Mouse (Mus musculus) heart, embryonic 12.5 days (tissue): ENCODE data around the gene Tec. TPM values are rescaled to one million over a fixed set of nuclear protein-coding genes. Genes with fewer than 3 reads are reported as not detected.

ENCODE experiments used
- ATAC-seq: fragments of 200-750 bp; cut with Nextera tagmentation; 2 replicates; pipeline ENCODE4 v1.8.0; 2017; ENCODE audit warnings: moderate TSS enrichment, moderate library complexity; ENCODE audit not compliant: insufficient number of reproducible peaks, low FRiP score
- H3K27ac ChIP-seq: fragments of 300-500 bp; sonication (generic); 2 replicates; pipeline ENCODE4 v1.5.1; 2016; ENCODE audit warnings: mild to moderate bottlenecking, moderate library complexity; ENCODE audit not compliant: poor library complexity, severe bottlenecking
- H3K27me3 ChIP-seq: fragments of 300-500 bp; sonication (generic); replicated peaks from 2 replicates; pipeline ENCODE4 v1.6.1; 2016; ENCODE audit warnings: mild to moderate bottlenecking, moderate library complexity
- H3K36me3 ChIP-seq: fragments of 300-500 bp; sonication (generic); 2 replicates; pipeline ENCODE4 v1.6.1; 2016; ENCODE audit warnings: mild to moderate bottlenecking, moderate library complexity
- H3K4me1 ChIP-seq: fragments of 300-500 bp; sonication (generic); replicated peaks from 2 replicates; pipeline ENCODE4 v1.6.1; 2016; ENCODE audit warnings: mild to moderate bottlenecking
- H3K4me2 ChIP-seq: fragments of 300-500 bp; sonication (generic); 2 replicates; pipeline ENCODE4 v1.6.1; 2016; ENCODE audit warnings: mild to moderate bottlenecking, moderate library complexity
- H3K4me3 ChIP-seq: fragments of 300-500 bp; sonication (generic); 2 replicates; pipeline ENCODE4 v1.5.1; 2016; ENCODE audit warnings: mild to moderate bottlenecking
- H3K9ac ChIP-seq: fragments of 300-500 bp; sonication (generic); 2 replicates; pipeline ENCODE4 v1.6.1; 2016; ENCODE audit warnings: mild to moderate bottlenecking, moderate library complexity
- H3K9me3 ChIP-seq: fragments of 300-500 bp; sonication (generic); replicated peaks from 2 replicates; pipeline ENCODE4 v1.6.1; 2016; ENCODE audit warnings: mild to moderate bottlenecking, moderate library complexity
- WGBS: fragments of 180-500 bp; shearing (Covaris S2); methylation state at CpG from one replicate; pipeline ENCODE4 v1.1.7; 2016; 5-methylcytosine and 5-hydroxymethylcytosine counted together
- polyA plus RNA-seq: library from polyadenylated mRNA; unstranded; fragments of >200 nt; fragmentation: Nextera tagmentation; extraction: Ambion mirVana; gene quantifications from 2 replicates; pipeline ENCODE4 v1.2.1, GENCODE M21; 2016

Tec gene
- polyA plus RNA-seq, 1 experiment from 2014 or later, result 17.1 TPM

DNA sequence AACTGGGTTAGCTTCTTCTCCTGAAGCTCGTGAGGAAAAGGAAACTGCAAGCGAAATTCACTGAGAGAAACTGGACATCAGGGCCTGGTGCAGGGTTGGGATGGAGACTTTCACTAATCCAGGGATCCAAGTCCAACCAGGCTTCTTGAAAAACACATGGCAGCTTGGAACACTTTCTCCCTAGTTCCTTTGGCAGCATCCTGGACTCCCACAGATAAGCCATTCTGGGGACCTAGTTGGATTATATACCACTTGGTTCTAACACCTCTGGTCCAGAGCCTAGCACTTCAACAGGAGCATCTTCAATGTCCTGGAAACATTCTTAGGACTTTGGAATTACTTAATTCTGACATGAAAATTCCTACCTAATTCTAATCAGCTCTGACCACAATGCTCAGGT lies 113.2 kb downstream of the Tec start:
- Histone ChIP-seq H3K4me1 (no peaks in the 10 kb centered on the region), H3K36me3 (peaks cover 28% of the 10 kb centered on the region), H3K27me3 (no peaks in the 10 kb centered on the region), H3K9ac (no peak overlapping the region), H3K4me2 (no peak overlapping the region), H3K27ac (no peak overlapping the region), H3K4me3 (no peak overlapping the region), H3K9me3 (no peaks in the 10 kb centered on the region)
- ATAC-seq, result no peak
- WGBS, result 79% methylated on average over 2 of the region's 2 CpGs

DNA sequence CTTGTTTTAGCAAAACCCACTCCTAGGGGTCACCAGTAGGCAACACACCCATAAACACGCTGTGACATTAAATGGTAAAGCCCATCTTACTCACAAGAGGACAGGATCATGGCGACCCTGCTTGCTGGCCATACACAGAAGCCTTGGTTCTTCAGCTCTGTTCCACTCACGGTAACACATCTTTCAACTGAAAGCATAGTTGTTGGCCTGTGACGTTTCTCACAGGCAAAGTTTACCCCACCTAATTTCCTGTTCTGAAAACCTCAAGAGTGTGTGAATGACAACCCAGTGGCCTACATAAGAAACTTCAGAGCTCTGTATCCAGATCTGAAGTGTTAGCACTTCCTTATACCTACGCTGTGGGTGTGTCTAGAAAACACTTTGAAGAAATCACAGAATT lies 115.7 kb downstream of the Tec start, which contains the start of gene Txk:
Txk (minus strand) TSS at position 193 of the 400 bp plus-strand sequence.
- Histone ChIP-seq H3K4me2 (no peak within 1 kb of the TSS), H3K9me3 (no peaks in the 10 kb centered on the region), H3K9ac (no peak within 1 kb of the TSS), H3K4me1 (peaks cover 8% of the 10 kb centered on the region; the same call in 1 of the 2 replicates), H3K36me3 (peaks cover 26% of the 10 kb centered on the region), H3K4me3 (no peak within 1 kb of the TSS), H3K27ac (no peak within 1 kb of the TSS), H3K27me3 (no peaks in the 10 kb centered on the region)
- no peak for ATAC-seq
- 80% methylated on average over 5 of the region's 5 CpGs for WGBS

DNA sequence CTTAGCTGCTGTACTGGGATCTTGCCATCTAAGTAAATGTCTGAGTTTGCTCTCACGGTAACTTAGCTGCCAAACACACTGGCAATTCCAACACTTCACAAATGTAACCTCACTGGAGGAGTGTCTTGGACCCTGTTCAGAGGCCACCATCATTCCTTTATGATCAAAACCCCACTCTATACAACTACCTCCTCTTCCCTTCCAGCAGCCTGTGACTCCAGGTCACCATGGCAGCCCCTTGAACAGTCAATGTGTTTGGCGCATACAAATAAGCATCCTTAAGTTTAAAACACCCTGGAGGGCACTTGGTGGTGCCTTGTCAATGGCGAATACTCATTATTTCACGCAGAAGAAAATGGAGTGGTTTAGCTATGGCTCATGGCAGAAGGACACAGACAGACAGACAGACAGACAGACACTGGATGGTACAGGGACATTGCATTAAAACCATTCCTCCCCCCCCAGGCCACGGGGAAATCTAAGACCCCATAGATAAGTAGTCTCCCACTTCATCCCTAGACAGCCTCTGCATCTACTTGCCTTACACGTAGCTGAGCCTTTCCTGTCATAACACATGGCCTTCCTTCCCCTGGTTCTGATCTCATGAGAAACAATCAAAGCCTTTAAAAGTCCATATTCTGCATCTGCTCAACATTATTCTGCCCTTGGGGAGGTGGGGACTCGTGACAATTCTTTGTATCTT lies 117.1 kb downstream of the Tec start:
- H3K9me3 ChIP-seq, result no peaks in the 10 kb centered on the region
- H3K4me1 ChIP-seq, result peaks cover 12% of the 10 kb centered on the region; the same call in 1 of the 2 replicates
- peaks cover 13% of the 10 kb centered on the region for H3K36me3 ChIP-seq
- H3K4me3 ChIP-seq, result no peak overlapping the region
- 82% methylated on average over 7 of the region's 7 CpGs for WGBS
- no peak overlapping the region for H3K4me2 ChIP-seq
- H3K9ac ChIP-seq, result no peak overlapping the region
- ATAC-seq, result no peak
- H3K27me3 ChIP-seq, result no peaks in the 10 kb centered on the region
- no peak overlapping the region for H3K27ac ChIP-seq

DNA sequence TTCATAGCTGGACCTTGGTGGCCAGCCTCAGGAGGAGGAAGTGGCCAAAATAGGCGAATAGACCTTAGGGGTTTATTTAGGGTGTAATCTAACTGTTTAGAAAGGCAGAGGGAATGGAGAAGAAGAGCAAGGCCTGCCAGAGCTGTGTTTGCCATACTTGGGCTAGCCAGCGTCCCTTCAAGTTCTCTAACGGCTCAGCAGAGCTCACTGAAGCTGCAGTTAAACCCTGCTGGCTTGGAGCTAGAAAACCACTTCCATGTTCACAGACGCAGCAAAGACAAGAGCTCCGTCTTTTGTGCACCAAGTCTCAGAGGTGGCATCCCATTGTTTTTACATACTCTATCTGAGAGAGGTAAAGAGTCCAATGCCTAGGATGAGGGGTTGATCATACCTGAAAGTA lies 118.1 kb downstream of the Tec start:
- no peak overlapping the region for H3K9ac ChIP-seq
- H3K27me3 ChIP-seq, result no peaks in the 10 kb centered on the region
- H3K4me1 ChIP-seq, result peaks cover 12% of the 10 kb centered on the region; the same call in 1 of the 2 replicates
- 79% methylated on average over 5 of the region's 5 CpGs for WGBS
- no peak overlapping the region for H3K4me3 ChIP-seq
- no peak overlapping the region for H3K27ac ChIP-seq
- peaks cover 5% of the 10 kb centered on the region; the same call in 1 of the 2 replicates for H3K36me3 ChIP-seq
- H3K9me3 ChIP-seq, result no peaks in the 10 kb centered on the region
- H3K4me2 ChIP-seq, result no peak overlapping the region
- ATAC-seq, result no peak

DNA sequence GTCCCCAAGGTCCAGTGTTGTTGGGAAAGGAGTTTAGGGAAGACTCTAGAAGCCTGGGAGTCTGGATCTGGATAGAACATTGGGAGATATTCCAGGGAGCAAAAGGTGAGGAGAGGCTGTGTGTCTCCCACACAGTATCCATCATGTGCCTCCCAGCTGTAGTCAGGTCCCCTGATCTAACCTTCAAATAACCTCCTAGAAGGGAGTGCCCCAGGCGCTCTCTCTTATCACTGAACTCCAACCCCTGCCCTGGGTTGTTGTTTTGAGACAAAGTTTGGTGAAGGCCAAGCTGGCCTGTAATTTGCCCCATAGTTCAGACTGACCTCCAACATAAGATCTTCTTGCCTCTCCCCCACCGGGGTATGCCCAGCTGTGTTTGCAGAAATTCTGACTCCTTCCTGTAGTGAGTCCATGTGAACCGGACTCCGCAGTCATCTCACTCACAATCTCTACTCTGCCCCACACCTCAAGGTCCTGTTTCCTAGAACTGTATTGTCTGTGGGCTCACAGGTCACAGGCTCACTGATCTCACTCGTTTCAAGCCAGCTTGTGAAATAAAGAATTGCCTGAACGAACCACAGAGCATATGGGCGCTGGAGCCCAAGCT lies 119.5 kb downstream of the Tec start:
- Histone ChIP-seq H3K4me3 (no peak overlapping the region), H3K27me3 (no peaks in the 10 kb centered on the region), H3K4me2 (no peak overlapping the region), H3K4me1 (peaks cover 12% of the 10 kb centered on the region; the same call in 1 of the 2 replicates), H3K27ac (no peak overlapping the region), H3K36me3 (no peaks in the 10 kb centered on the region), H3K9ac (no peak overlapping the region), H3K9me3 (no peaks in the 10 kb centered on the region)
- WGBS, result 67% methylated on average over 7 of the region's 7 CpGs
- peak; percentile 48; the same call in 1 of the 2 replicates for ATAC-seq

DNA sequence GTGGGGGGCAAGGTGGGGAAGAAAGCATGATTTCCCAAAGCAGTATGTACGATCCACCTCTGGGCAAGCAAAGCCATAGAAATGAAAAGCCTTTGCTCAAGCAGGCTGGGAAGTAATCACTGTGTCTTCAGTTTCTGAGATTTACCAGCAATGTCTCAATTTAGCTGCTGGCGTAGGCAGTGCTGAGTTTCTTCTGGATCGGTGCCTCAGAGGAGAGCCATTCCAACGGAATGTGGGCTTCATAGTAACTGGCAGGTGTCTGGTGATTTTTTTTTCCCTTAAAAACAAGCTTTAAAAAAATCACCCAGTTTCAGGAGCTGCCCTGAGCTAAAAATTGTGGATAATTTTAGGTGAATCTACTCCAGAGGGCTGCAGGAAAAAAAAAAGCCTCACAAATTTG lies 120.9 kb downstream of the Tec start:
- H3K4me2 ChIP-seq, result no peak overlapping the region
- no peaks in the 10 kb centered on the region for H3K27me3 ChIP-seq
- peaks cover 12% of the 10 kb centered on the region; the same call in 1 of the 2 replicates for H3K4me1 ChIP-seq
- no peak overlapping the region for H3K9ac ChIP-seq
- no peak overlapping the region for H3K4me3 ChIP-seq
- no peaks in the 10 kb centered on the region for H3K36me3 ChIP-seq
- 56% methylated on average over 4 of the region's 4 CpGs for WGBS
- no peak overlapping the region for H3K27ac ChIP-seq
- no peak for ATAC-seq
- no peaks in the 10 kb centered on the region for H3K9me3 ChIP-seq

DNA sequence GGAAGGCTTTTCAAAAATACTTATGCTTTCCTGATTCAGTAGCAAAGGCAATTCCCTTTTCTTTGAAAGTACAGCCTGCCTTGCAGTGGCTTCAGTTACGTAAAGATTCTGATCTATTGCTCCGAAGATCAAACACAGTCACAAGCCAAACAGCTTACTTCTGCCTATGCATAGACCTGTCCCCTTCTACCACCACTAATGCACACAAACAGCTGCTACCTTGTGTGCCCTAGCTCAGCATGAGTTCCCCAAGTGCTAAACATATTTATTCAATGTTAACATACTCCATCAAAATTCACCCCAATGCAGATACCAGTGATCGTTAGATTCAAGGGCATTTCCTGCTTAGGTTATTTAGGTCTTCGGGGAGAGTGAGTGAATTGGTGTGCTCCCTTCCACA lies 121.8 kb downstream of the Tec start:
- 74% methylated on average over 4 of the region's 4 CpGs for WGBS
- Histone ChIP-seq H3K36me3 (no peaks in the 10 kb centered on the region), H3K4me1 (peaks cover 12% of the 10 kb centered on the region; the same call in 1 of the 2 replicates), H3K27ac (no peak overlapping the region), H3K4me2 (no peak overlapping the region), H3K27me3 (no peaks in the 10 kb centered on the region), H3K4me3 (no peak overlapping the region), H3K9me3 (no peaks in the 10 kb centered on the region), H3K9ac (no peak overlapping the region)
- ATAC-seq, result no peak

DNA sequence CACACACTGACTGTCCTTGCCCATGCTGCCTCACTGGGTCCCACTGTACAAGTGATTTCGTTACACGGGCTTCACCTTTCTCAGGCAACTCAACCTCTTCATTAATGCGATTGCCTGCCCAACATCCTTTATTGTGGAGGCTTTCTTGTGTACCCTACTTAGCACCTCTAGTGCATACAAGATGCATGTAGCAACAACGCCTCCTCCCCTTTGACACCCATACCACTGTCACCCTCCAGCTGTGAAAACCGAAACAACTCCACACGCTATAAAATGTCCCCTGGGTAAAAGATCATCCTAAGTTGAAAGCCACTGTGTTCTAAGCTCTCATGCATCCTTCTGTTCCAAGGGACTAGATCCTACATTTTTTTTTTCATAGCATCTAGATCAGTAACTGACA lies 125.2 kb downstream of the Tec start:
- no peaks in the 10 kb centered on the region for H3K9me3 ChIP-seq
- ATAC-seq, result no peak

DNA sequence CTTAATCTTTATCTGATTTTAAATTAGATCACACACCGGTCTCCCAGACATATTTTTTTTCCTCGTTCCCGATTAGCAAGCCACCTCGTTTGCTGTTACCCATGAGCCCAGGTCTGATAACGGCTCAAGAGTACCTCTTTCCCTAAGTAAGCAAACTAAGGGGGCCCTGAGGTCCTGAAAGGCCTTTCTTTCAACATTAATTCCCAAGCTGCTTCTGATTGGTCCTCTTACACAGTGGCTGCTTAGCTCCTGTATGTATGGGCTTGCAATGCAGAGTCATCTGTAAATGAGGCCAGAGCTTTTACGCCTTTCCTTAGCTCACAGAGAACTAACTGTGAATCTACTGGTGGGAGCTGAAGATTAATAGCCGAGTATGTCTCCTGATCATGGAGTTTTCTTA lies 131.4 kb downstream of the Tec start:
- Histone ChIP-seq H3K4me3 (no peak overlapping the region), H3K9ac (no peak overlapping the region), H3K27me3 (no peaks in the 10 kb centered on the region), H3K9me3 (no peaks in the 10 kb centered on the region), H3K27ac (no peak overlapping the region), H3K4me1 (peaks cover 16% of the 10 kb centered on the region), H3K4me2 (no peak overlapping the region), H3K36me3 (no peaks in the 10 kb centered on the region)
- 31% methylated on average over 7 of the region's 7 CpGs for WGBS
- ATAC-seq, result no peak

More for the DNA sequence above, 125.2 kb downstream of the Tec start:
- WGBS, result 87% methylated on average over 6 of the region's 6 CpGs
- Histone ChIP-seq H3K4me3 (no peak overlapping the region), H3K27me3 (no peaks in the 10 kb centered on the region), H3K36me3 (no peaks in the 10 kb centered on the region), H3K4me1 (0 out of 2 replicates have a peak, but pooled peaks cover 4% of the 10 kb centered on the region), H3K9ac (no peak overlapping the region), H3K4me2 (no peak overlapping the region), H3K27ac (no peak overlapping the region)

DNA sequence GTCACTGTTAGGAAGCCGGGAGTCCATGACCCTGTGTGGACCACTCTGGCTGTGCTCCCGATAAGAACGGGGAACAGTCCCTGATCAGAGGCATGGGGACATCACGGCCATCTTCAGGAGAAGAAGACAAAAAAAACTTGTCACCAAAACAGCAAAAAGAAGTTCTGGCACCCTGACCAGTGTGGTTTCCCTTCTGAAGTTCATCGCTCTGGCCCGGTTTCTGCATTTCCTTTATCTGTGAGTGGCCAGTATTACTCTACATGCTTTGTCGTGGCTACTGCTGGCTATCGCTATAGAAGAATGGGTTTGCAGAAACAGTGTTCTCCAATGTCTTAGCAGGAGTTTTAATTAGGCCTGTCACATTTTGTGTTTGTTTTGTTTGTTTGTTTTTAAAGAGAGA lies 131.8 kb downstream of the Tec start:
- H3K4me1 ChIP-seq, result peaks cover 16% of the 10 kb centered on the region
- 27% methylated on average over 8 of the region's 8 CpGs for WGBS
- H3K9ac ChIP-seq, result no peak overlapping the region
- H3K4me3 ChIP-seq, result no peak overlapping the region
- H3K27ac ChIP-seq, result no peak overlapping the region
- no peak for ATAC-seq
- no peaks in the 10 kb centered on the region for H3K27me3 ChIP-seq
- peak overlapping the region; percentile 37 for H3K4me2 ChIP-seq
- no peaks in the 10 kb centered on the region for H3K9me3 ChIP-seq
- no peaks in the 10 kb centered on the region for H3K36me3 ChIP-seq

DNA sequence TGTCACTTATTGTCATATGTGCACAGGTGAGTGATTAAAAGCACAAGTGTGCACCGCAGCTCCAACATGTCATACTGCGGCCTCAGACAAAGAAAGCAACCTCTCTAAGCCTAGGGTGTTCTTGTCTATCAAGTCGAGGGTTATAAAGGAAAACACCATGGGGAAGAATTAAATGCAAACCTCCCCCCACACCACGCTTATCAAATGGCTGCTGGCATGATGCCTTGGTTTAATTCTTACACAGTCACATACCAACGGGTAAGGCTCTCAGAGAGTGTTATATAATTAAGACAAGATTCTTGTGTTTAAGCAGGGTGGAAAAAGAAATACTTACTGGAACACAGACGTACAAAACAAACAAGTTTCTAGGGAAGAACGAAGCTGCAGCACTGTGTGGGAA lies 132.5 kb downstream of the Tec start:
- Histone ChIP-seq H3K4me3 (no peak overlapping the region), H3K4me1 (peaks cover 16% of the 10 kb centered on the region), H3K27me3 (no peaks in the 10 kb centered on the region), H3K4me2 (no peak overlapping the region), H3K9me3 (no peaks in the 10 kb centered on the region), H3K27ac (no peak overlapping the region), H3K9ac (no peak overlapping the region), H3K36me3 (no peaks in the 10 kb centered on the region)
- 0 out of 2 replicates have a peak, but pooled peaks have one; percentile 22 for ATAC-seq
- 61% methylated on average over 7 of the region's 7 CpGs for WGBS
